Mouse (Mus musculus) adrenal gland, postnatal 36 days (tissue): ENCODE measurements at regions not wholly inside any gene's neighbourhood (a gene's known extent, or its start where the extent isn't known, plus 50 kb on each side); places are given as distances from the start of the nearest gene placed in this dataset.

ENCODE experiments used
- DNase-seq, 2 experiments: peaks; one replicate each; pipeline ENCODE4 v3.0.0; 2021; ENCODE audit warnings: mixed read lengths in 1 of 2

DNA sequence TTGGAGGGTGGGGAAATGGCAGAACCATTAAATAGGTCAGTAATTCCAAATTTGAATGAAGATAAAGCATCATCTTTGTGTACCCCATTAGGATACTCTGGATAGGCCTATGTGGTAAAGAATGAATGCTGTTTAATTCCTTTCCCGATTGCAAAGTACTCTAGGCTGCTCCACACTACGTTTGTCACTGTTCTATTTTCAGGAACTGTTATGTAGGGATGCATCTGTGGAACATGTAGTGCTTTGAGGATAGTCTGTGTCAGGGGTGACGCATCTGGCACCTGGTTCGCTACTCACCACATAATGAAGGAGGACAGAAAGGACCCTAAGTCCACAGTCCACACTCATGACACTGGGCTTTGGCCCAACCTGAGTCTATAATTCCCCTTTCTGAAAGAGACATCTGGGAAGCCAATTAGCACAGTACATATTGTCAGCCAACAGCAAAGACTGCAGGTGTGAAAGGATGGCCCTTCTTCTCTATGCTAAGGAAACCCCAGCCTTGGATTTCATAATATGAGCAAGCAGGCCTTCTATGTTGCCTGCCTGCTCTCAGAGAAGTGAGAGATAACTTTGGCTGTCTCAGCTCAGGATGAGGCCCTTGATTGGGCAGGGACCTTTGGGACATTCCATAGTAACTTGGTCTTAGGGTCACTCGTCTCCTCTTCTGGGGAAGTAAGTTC, 230.4 kb upstream of the Marcks start:
- DNase-seq: no peak

DNA sequence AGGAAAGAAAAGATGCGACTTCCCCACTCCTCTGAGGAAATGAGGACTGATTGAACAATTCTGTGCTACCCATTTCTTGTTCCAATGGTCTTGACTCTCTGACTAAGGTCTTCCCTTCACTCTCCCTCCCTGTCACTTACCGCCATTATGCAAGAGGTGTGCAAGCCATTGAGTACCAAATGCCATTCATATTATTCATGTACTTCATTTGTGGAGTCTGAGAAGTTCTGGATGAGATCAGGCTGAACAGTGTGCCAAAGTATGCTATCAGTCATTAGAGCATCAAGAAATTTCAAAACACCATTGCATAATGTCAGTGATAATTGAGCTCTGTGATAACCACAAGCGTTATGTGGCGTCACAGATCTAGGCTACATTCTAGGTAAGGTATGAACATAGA, 229.1 kb upstream of the Marcks start:
- no peak for DNase-seq

DNA sequence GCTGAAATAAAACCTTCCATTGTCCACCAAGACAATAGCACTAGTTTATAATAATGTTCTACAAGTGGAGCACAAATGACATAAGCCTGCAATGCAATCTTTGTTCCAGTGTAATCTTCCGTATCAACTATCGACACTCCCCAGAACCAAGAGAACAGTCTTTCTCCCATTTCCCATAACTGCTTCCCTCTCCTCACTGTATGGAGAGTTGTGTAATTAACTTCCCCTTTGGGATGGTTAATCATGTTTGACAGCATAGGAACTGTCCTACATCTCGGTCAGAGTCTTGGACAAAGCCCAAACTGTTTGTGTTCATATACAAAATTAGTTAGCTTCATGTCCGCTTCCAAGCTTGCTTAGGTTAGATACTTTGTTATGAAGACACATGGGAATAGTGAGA, 225.8 kb upstream of the Marcks start:
- DNase-seq: no peak

DNA sequence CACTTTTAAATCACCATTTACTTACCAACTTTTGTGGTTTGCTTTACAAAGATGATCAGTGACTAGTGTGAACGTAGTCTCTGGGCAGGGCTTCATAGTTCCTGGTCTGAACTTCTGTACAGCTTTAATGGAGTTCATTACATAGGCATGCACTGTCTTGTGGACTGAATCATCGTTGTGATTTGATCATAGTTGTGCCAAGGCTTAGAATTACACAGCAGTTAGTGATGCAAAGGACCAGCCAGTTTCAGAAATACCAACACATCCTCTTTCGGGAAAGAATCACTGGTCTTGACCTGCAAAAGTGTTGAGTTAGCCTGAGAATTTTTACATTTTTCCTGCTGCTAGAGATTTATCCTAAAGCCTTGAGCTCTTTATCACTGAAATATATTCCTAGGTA, 222.3 kb upstream of the Marcks start:
- no peak for DNase-seq

DNA sequence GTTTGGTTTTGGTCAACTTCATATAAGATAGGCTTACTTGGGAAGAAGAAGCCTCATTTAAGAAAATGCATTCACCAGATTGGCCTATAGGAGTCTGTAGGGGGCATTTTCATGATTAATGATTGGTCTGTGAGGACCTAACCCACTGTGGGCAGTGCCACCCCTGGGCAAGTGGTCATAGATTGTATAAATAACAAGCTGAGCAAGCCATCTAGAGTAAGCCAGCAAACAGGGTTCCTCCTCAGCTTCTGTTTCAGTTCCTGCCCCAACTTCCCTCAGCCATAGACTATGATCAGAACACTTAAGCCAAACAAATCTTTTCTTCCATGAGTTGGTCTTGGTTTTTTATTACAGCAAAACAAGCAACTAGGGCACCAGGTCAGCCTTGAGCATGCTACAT, 220.2 kb upstream of the Marcks start:
- DNase-seq: no peak

DNA sequence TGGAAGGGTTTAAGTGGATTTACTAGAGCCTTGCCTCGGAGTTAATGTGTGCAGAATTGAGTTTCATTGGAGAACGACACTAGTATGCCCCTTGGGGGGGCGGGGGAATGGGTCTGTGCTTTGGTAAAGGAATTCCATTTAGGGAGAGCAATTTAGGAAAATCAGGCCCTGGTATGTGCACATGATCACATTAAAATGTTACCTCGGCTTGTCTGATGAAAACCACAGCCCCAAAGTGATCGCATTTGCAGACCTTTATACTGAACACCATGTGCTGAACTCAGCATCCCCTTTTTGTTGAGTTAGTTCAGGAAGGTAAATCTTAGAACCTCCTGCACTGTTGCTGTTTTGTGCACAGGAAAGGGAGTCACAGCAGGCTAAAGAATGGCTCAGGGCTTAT, 219.6 kb upstream of the Marcks start:
- DNase-seq: no peak

DNA sequence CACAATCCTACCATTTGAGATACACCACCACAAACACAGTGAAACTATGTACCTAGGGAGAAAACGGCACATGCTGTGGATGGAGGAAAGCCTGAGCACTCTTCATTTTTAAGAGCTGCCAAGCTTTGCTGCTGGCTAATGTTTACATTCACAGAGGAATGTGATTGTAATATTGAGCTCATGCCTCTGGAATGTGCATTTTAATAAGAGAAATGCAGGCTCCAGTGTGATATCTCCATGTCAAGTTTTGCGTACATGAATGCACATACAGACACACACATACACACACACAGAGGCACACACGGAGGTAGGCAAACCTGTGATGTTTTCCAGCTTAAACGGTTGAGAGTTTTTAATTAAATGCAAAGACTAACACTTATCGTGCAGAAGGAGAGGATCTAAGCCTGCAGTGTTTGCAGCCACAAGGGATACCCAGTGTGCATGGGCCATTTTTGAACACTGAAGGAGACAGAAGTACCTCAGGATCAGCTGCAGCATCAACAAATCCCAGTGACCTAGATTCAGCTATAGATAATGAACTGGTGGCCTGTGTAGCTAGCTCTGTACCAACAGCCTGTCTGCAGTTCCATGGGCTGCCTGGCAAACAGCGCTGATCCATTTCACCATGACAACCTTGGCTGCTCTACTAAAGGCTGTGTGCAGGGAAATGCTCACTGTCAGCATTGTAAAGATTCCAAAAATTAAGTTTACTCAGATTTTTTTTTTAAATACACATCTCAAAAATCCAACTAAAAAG, 218.8 kb upstream of the Marcks start:
- DNase-seq: no peak

DNA sequence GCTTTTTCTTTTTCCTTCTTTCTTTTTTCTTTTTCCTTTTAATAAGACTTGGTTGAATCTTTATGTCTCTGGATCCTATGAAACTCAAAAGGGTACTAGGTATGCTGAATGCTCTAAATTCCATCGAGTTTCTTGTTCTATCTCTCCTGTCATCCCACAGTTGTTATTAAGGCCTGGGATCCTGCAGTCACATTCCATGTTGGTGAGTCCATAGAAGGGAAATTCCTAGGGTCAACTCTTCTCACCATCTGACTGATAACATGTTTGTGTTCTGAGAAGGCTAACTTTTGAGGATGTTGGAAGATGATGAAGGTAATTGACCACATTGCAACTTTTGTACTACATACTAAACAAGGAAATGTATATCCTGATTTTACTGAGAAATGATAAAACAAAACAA, 210.5 kb upstream of the Marcks start:
- no peak for DNase-seq

DNA sequence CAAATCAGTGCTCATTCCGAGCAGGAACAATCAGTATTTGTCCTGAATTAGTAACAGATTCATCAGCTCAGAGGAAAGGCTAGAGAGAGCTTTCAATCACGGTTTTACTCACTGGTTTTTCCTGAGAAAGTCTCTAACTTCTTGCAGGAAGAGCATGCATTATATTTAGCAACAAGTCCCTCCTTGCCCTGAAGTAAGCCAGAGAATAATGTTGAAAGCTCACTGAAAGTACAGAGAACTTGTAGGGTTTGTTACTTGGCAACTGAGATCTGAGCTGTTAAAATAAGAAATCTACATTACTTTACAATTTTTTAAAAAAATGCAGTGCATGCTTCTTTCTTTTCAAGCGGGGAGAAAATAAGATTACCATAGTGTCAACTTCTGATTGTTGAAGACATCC, 209.7 kb upstream of the Marcks start:
- DNase-seq: no peak

DNA sequence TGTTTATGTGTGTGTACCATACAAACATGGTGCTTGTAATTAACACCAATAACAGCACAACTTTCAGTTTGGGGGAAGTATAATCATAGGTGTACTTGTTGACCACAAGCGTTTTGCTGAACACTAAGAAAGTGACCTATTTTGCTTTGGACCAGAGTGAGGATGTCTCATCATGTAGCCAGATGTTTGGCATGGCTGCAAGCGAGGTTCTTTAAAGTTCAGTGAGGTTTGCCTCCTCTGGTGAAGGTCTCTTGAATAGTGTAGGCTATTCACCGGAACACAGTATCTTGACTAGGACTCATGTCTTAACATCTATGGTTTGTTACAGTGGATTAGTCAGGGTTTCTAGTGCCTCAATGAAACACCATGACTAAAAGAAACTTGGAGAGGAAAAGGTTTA, 208.9 kb upstream of the Marcks start:
- DNase-seq: no peak

DNA sequence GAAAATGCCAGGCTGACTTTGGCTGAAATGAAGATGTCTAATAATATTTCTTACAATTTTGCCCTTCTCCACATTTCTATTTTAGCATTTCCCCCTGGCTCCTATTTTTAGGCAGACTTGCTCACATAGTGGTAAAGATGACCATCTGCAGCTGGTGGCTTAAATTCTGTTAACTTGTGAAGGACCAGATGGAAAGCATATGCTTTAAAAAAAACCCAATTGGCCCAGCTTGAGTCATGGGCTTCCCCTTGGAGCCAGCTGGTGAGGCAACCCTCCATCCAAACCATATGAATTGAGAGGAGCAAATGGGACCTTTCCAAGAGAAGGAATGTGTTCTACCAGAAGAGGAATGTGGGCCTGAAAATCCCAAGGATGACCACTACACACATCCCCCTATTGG, 204.0 kb upstream of the Marcks start:
- DNase-seq: no peak

DNA sequence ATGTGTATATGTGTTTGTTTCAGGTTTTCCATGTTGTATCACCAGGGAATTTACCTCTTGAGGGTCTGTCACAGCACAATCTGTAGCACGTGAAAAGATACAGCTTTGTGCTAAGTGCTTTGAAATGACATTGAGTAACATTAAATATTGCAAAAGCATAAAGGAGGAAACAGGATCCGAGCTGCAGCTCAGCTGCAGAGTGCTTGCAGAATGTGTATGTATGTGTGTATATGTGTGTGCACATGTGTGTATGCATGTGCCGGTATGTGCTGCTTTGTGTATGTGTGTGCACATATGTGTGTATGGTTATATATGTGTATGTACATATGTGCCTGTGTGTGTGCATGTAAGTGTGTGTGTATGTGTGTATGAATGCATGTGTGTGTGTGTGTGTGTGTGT, 200.9 kb upstream of the Marcks start:
- DNase-seq: no peak

DNA sequence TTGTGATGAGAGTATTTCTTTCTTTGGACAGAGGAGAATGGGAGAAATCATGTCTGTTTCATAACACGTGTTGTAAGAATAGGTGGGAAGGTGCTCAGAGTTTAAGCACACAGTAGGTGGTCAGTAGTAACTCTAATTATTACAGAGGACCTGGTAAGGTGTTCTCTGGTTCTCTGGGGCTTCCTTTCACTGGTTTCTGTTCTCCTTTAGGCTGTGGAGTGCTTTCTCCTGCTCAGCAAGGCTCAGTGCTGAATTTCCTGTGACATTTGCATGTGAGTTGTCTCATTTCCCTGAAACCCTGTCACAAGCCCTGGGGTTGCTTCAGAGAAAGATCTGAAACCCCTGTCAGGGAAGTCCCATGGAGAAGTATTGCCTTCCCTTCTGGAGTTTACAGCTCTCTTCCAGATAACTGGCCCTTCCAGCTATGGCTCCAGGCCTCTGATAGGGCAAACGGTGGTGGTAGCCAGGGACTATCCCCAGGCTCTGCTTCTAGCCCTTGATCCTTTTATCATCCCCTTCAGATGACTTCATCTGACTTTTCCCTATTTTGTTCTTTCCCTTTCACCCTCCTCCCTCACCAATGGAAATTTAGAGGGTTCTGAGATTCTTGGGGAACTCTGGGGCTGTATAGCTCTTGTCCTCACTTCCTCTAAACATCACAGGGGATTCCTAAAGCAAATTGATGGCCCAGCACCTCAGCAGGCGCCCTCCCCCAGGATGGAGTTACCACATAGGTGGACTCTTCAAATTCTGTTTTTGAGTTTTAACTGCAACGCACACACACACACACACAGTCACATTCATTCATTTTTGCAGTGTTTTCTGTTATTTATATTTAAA, 199.6 kb upstream of the Marcks start:
- DNase-seq: no peak

DNA sequence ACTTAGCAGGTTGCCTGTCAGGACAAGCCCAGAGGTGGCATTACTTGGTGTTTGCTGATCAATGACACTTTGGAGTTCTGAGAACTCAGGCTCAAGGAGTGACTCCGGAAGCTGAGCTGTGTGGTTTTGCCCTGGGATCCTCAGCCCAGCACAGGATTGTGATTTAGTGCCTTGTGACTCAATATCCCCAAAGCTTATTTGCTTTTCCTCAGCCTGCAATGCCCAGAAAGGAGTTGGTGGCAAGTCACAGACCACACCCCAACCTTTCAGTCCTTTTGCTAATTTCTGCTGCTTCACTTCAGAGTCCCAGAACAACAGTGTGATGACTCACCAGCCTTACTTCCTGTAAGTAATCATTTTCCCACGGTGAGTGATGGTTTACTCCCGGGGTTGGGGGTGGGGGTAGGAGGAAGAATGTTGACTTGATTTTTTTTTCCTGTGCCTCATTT, 198.5 kb upstream of the Marcks start:
- peak; percentile 14 to 51 for DNase-seq

DNA sequence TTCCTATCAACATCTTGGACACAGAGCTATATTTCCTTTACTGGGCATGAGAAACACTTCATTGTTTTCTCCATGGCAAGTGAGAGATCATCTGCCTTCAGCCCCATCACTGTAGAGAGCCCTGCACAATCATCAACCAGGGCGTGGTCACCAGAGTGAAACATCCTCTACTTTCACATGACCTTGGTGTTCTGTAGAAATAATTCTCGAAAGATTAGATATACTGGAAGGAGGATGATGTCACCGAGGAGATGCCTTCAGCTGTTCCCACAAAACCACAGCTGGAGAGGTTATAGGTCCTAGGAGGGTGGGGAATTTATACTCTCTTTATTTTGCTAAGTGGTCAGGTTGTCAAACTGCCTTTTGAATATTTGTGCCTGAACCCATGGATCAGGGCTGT, 196.4 kb upstream of the Marcks start:
- no peak for DNase-seq

DNA sequence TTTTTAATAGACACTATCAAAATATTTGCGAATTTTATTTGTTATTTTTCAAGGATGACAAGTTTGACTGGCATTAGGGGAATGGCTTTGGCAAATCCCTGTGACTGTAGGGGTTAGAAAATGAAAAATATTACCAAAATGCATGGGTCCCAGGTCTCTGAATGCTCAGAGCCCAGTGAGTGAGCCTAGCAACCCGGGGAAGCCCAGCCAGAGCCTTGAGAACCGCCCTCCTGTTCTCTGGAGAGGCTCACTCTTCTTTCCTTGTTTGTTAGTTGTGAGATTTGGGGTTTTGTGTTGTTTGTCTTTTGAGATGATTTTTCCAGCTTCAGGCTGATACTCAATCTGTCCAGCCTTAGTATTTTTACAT, 187.4 kb upstream of the Marcks start:
- no peak for DNase-seq

DNA sequence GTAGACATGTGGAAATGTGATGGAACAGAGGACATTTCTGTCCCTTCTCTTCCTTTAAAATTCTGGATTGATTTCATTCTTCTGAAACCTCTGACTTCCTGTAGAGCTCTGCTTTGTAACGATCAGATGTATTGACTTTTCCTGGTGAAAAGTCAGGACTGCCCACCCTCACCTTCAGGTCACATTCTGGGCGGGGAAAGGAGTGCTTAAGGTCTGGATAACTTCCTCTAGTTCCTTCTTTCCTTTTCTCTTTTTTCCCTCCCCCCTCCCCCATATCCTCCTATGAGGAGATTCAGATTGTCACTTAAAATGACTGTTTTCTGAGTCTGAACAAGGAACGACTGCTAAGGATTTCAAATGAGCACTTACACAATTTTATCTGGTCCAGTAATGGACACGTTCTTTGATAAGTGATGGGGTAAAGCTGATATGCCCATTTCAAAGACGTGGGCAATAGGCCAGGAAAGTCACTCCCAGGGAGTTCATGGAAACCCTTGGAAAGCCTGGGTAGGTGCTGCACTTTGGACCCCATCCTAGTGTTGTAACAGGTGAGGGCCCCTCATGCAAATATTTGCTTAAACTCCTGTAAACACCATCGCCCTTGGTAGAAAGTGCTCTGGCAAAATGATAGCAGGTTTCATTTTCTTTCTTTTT, 186.9 kb upstream of the Marcks start:
- no peak for DNase-seq

DNA sequence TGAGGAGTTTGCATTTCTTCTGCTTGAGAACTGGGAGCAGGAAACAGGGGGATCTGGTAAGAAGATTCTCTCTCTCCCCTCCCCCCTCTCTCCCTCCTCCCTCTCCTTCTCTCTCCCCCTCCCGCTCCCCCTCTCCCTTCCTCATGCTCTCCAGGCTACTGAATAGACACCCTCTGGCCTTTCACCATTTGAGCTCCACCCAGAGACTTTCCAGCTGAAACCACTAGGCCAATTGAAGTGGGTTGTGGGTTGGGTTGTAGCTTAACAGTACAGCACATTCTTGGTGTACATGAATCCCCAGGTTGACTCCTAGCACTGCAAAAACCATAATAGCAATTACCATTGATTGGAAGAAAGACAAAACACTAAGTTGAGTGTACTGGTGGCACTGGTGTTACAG, 185.0 kb upstream of the Marcks start:
- no peak for DNase-seq

DNA sequence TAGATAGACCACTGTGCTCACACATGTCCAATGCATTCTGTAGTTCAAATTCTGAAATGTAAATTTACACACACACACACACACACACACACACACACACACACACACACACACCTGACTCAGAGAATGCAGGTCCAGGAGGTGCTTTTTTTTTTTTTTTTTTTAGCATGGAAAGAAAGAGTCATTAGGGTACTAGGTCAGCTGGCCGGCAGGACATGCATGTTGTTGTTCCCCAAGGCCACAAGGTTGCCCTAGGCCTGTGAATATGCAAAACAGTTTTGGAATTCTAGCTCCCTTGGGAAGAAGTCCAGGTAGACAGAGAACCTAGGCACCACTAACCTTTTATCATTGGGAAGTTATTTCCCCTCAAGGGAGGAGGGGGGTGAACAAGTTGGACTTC, 184.1 kb upstream of the Marcks start:
- DNase-seq: no peak

DNA sequence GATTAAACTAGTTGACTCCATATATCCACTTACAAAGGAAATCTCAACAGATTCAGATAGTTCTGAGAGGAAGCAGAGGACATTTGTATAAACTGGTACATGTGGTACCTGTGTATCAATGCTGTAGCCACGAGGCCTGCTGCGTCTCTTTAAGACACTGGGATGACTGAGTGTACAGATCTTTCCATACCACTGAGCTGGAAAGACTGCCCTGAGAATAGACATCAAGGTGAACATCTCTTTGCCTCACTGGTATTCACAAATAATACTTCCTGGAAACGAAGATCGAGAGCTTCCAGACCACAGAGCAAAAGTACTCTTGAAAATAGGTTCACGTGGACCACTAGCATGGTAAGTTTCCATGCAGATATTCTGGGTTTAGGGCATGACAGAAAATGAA, 183.6 kb upstream of the Marcks start:
- no peak for DNase-seq

DNA sequence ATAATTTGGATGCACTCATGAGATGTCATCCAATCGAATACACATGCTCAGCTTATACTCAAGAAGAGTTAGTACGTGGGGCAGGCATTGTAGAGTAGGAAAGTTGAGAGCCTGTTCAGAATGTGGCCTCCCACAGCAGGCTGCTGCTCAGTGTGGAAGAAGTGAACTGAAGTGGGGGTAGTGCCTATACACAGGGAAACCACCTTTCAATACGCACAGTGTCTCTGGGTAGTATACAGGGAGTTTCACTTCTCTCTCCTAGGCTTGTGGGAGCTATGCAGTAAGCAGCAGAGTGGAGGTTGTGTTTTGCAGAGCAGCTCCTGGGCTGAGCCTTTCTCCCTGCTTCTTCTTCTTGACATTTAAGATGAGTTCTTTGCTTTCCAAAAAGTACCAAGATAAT, 182.5 kb upstream of the Marcks start:
- no peak for DNase-seq

DNA sequence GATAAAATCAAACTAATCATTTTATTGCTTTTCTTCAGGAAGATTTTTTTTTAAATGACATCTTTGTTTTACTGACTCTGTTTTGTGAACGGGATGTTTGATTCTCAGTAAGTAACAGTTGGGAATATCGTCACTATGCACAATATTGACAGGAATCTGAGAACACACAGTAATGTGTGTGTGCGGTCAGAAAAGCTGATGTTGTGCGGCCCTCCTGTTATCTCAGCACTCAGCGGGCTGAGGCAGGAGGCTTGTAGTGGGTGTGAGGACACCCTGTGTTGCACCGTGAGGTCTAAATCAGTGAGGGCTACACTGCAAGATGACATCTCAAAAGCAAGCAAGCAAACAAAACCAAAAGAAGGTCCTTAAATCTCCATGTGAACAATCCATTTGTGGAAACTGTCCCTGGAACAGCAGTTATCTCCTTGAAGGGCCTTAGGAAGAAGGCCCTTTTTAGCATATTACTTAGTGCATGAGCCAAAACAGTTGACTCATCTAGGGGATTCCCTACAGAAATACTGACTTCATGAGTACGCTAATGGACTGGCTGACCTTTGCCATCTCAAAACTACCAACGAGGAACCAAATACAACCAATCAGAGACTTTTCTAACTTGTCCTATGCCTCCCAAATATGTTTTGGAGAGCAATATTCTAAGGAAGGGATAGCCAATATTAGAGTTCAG, 181.2 kb upstream of the Marcks start:
- DNase-seq: no peak
